Mouse (Mus musculus) right cerebral cortex, adult 2 months (tissue): ENCODE data around the gene Ube2z.
"Not testable (repeated sequence)": the region's sequence is repeated elsewhere in the genome, so short reads cannot be mapped to it uniquely, and the experiment has no call there.

Experiments
- DNase-seq, 2 experiments: peaks; one replicate each; pipeline ENCODE4 v3.0.0; 2021 to 2022; ENCODE audit warnings: low spot score in 2 of 2

Ube2z gene

GRCm38 (mm10) chr11:96065215-96065911 lies at the start of gene Ube2z:
Gene Ube2z (minus strand): TSS chr11:96065388.
- DNase-seq: peak; percentile 96 to 97

GRCm38 (mm10) chr11:96114077-96114476 lies 48.9 kb upstream of the Ube2z start:
- DNase-seq: no peak

GRCm38 (mm10) chr11:96111751-96112150 lies 46.6 kb upstream of the Ube2z start, which contains the start of gene Calcoco2:
Gene Calcoco2 (minus strand): TSS chr11:96111964.
- DNase-seq: no peak

- DNase-seq: not testable (repeated sequence)
Observed at GRCm38 (mm10) chr11:96110950-96111349, 45.8 kb upstream of the Ube2z start.

GRCm38 (mm10) chr11:96108376-96108775 lies 43.2 kb upstream of the Ube2z start:
- no peak for DNase-seq

GRCm38 (mm10) chr11:96093361-96093760 lies 28.2 kb upstream of the Ube2z start:
- peak; percentile 27 to 48 for DNase-seq

- no peak for DNase-seq
Observed at GRCm38 (mm10) chr11:96092674-96093291, 27.6 kb upstream of the Ube2z start.

- DNase-seq: no peak
Observed at GRCm38 (mm10) chr11:96091073-96091472, 25.9 kb upstream of the Ube2z start.

GRCm38 (mm10) chr11:96087981-96088380 lies 22.8 kb upstream of the Ube2z start:
- DNase-seq: no peak

- DNase-seq: no peak
Observed at GRCm38 (mm10) chr11:96082682-96083081, 17.5 kb upstream of the Ube2z start.

GRCm38 (mm10) chr11:96080736-96081135 lies 15.5 kb upstream of the Ube2z start:
- no peak for DNase-seq

GRCm38 (mm10) chr11:96076221-96077105 lies 11.3 kb upstream of the Ube2z start:
- DNase-seq: no peak

GRCm38 (mm10) chr11:96075509-96076220 lies 10.5 kb upstream of the Ube2z start, which contains the start of gene Atp5g1:
Gene Atp5g1 (minus strand): TSS chr11:96075670.
- DNase-seq: peak; percentile 99

- peak in 1 of 2 experiments; percentile 20 for DNase-seq
Observed at GRCm38 (mm10) chr11:96075177-96075508, 10.0 kb upstream of the Ube2z start.

GRCm38 (mm10) chr11:96074351-96075176 lies 9.4 kb upstream of the Ube2z start:
- DNase-seq: peak in 1 of 2 experiments; percentile 39

GRCm38 (mm10) chr11:96073295-96073993 lies 8.3 kb upstream of the Ube2z start:
- no peak for DNase-seq

GRCm38 (mm10) chr11:96071013-96071412 lies 5.8 kb upstream of the Ube2z start:
- no peak for DNase-seq

GRCm38 (mm10) chr11:96070353-96070752 lies 5.2 kb upstream of the Ube2z start:
- no peak for DNase-seq

GRCm38 (mm10) chr11:96068231-96068630 lies 3.0 kb upstream of the Ube2z start:
- no peak for DNase-seq
